ENCODE assay signal across 7 mouse cellular contexts in the genomic region with DNA sequence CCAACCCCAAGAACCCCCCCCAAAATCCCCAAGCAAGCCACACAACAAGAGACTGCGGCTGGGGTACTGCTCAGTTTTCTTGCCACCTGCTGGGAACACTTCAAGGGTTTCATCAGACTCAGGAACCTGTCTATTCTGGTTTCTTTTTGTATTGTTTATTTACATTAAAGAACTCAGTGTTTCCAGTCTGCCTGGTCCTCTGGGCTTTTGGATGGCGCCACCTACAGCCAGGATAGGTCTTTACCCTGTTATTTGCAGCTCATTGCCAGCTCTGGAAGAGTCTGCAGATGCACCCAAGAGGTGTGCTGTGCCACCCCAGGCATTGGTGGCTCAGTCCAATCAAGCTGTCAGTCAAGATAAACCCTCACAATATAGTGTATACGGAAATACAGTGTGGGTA. TPM values are rescaled to one million over a fixed set of nuclear protein-coding genes. Genes with fewer than 3 reads are reported as not detected.
DNase-seq lines count a peak whose midpoint lies in the region; ATAC-seq lines count a peak whose summit lies in the region.

No protein-coding gene starts in this region.

- no peak overlapping the region for H3K27ac ChIP-seq in neural tube, embryonic 15.5 days (replicated peaks)

- H3K4me2 ChIP-seq in neural tube, embryonic 15.5 days, result no peak overlapping the region

- H3K4me1 ChIP-seq in neural tube, embryonic 15.5 days, result peaks cover 14% of the 10 kb centered on the region

- peak; percentile 23 for DNase-seq in neural tube, embryonic 10.5 days (ENCODE audit: extremely low spot score, low spot score)
- DNase-seq in WW6 (ENCODE audit: low read depth, low spot score), result peak; percentile 33
- peak; percentile 60 for DNase-seq in embryo, embryonic 10.5 days (ENCODE audit: low spot score)
- DNase-seq in heart, postnatal 4 days, result peak; percentile 73
- DNase-seq in lung, postnatal 25 days (ENCODE audit: low spot score), result peak; percentile 82
- peak; percentile 75 to 80 for DNase-seq in thymus, postnatal 10 days (ENCODE audit: low spot score in 2 of 2)

- WGBS in neural tube, embryonic 15.5 days, result 55% methylated on average over 3 of the region's 3 CpGs

- H3K9me3 ChIP-seq in neural tube, embryonic 15.5 days (replicated peaks), result no peaks in the 10 kb centered on the region

- H3K27me3 ChIP-seq in neural tube, embryonic 15.5 days (replicated peaks), result no peaks in the 10 kb centered on the region

- H3K9ac ChIP-seq in neural tube, embryonic 15.5 days (replicated peaks), result no peak overlapping the region

- no peaks in the 10 kb centered on the region for H3K36me3 ChIP-seq in neural tube, embryonic 15.5 days

- ATAC-seq in neural tube, embryonic 15.5 days (ENCODE audit: low FRiP score), result no peak

- no peak overlapping the region for H3K4me3 ChIP-seq in neural tube, embryonic 15.5 days (replicated peaks)

RNA-seq across cellular contexts. Expression of gene Ncoa3, which starts 43.3 kb away (rescaled TPM):
- 13.3 and 14.6 TPM in 2 replicates for polyA plus RNA-seq in neural tube, embryonic 15.5 days (2015; fragmentation: Nextera tagmentation; extraction: Ambion mirVana)
- 10 to 100 TPM; 21.2 to 23.2 TPM for total RNA-seq in heart, postnatal 4 days (2021)

Comparison
In these comparisons a context has a peak if more than half of its experiments do, and no peak if none do; other contexts are left out.
1. DNase-seq: peak in every context shown above with its lines; median percentile 82 in lung, postnatal 25 days; 78 in thymus, postnatal 10 days; 73 in heart, postnatal 4 days; 60 in embryo, embryonic 10.5 days; 33 in WW6; 23 in neural tube, embryonic 10.5 days.